Mouse (Mus musculus): ENCODE results near the gene Dirc2.

The Dirc2 gene

DNA sequence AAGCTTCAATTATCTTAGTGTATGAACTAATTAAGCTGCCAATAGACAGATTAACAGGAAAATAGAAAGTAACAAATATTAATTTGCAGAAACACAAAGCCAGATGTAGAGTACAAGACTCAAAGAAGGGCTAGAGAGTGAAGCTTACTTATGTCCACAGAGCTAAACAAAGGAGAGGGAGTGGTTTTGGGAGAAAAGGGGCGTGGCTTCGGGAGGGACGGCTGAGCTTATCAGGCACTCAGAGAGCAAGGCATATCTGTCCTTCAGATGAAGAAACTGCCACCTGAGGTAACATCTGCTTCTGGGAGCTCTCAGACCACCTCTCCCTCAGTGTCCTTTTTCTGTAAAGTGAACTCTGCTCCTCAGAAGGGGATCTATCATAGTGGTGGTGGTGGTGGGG is 90.7 kb downstream of the Dirc2 start:
- no peak for DNase-seq

DNA sequence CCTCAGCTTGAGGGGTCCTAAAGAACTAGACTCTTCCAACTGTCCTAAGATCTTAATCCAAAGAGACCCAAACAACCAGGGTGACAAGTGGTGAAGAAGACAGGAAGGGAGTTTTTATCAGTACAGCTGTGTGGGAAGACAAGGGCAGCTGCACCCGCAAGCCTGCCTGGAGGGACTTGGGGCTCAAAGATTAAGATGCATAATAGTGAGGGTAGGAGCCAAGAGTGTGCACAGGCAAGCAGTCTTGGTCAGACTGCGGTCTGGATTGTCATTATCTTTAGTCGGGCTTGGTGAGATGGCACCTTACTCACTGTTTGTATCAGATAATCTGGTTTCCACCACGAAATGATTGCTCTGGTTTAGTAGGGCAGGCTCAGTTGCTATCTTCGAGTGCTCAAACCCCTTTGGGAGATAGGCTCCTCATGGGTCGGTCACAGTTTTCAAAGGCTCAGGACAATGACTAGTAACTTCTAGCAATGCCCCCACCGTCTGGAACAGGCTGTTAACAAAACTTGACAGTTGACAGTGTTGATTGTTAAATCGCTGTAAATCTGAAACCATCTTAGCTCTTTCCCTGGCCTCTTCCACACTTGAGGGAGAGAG is 91.5 kb downstream of the Dirc2 start:
- no peak for DNase-seq

DNA sequence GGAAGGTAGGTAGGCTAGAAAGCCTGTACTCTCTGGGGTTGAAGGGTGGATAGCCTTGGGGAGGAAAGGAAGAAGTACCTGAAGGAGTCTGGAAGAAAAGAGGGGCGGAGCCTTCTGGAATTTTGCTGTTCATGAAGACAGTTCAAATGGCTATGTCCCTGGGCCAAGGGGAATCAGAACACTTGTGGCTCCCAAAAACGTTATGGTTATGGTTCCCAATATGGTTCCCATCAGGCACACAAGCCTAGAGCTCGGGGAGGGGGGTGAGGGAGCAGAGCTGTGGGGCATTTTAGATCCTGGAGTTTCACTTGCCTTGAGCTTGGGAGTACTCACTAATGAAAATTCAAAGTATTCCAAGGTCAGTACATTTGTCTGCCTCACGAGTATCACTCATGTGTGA is 104.3 kb downstream of the Dirc2 start:
- DNase-seq, result no peak

DNA sequence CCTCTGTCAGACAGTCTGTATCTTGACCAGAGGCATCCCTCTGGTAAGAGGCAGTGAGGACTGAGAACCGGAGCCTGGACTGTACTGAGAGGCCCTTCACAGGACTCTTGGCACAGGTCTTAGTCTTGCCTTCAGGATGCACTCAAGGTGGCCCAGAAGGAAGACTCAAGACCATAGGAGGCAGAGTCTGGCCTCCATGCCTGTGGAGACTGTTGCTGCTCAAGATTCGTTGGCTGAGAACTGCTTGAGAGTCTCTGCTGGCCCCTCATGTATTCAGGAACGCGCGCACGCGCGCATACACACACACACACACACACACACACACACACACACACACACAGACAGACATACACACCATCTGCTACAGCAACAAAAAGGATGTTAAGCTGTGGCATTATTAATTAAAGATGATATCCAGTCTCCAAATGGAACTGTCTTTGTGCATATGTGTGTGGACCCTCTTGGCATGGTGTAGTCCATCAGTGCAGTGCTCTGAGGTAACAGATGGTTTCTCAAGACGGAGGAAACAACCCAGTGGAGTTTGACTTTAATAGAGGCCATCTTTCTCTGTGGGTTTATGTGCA is 105.2 kb downstream of the Dirc2 start:
- DNase-seq, result no peak

DNA sequence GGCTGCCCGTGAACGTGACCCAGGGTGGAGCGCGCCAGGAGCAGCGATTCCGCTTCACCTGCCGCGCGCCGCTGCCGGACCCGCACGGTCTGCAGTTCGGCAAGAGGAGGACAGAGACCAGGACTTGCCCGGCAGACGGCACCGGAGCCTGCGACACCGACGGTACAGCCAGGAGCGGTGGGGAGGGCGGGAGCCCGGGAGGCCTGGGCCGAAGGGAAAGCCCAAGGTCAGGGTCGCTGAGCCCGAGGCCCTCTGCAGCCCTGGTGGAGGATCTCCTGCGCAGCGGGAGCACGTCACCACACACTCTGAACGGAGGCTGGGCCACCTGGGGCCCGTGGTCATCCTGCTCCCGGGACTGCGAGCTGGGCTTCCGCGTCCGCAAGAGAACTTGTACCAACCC is 108.9 kb downstream of the Dirc2 start:
- no peak for DNase-seq

DNA sequence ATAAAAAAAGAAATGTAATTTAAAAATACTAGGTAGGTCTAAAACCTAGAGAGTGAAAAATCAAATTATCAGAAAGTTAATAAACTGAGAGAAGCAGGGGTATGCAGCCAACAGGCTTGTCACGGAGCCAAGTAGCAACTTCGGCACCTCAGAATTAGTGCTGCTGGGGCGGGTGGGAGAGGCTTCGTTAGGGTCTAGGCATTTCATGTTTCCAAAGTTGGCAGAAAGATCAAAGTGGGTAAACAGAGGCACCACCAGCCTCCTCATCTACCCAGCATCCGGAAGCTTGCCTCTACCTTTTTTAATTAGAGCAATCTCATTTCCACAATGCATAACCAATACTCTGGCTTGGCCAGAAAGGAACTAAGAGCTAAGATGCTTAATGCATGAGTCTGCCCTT is 115.2 kb downstream of the Dirc2 start:
- DNase-seq, result no peak

DNA sequence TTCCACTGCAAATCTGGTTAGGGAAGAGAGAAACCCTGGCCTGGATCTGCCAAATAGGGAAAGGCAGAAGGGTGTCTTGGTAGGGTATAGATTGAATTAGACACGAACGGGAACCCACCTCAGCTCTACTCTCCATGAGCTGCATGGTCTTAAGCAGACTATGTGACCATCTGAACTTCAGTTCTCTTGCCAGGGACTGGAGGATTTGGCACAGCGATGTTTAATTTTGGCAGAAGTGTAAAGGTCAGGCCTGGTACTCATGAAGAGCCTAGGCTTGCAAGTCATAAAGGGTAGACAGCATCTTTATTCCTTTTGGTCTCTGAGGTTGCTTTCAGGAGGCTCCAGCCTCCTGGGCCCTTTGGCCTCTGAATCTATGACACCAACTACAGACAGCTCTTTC is 116.5 kb downstream of the Dirc2 start:
- DNase-seq, result no peak

DNA sequence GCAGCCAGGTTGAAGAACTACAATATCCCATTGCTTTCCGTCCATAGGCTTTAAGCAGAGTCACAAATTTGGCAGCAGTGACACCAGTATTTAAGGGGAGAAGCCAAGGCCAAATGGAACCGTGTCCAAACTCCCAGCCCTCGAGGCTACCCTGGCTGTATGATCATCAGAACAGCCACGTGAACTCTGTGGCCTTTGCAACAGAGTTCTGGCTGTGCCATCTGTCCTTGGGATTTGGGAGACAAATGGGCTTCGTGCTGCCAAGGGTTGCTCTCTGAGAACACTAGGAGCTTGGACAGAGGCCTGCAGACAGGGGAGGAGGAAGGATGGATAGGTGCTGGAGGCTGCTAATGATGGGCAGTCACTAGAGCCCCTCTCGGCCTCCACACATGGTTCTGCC is 117.0 kb downstream of the Dirc2 start:
- DNase-seq, result no peak

DNA sequence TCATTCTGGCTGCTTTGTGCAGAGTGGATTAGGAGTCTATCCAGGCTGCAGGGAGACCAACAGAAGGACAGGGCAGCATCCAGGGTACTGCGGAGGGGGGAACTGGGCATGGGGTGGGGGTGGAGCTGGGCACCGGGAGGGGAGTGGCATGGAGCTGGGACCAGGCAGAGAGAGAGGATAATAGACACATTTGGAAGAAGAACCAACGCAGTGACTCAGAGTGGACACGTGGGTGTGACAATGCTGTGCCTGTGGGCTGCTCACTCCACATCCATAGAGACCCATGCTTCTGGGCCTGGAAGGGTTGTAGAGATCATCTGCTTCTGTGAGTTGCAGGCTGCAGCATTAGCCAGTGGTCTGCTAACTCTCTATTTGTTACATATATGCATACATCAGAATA is 120.3 kb downstream of the Dirc2 start:
- no peak for DNase-seq
